Mouse (Mus musculus) embryo, embryonic 9.5 days (tissue): Measurements from ENCODE around the gene Tex19.1.

Source experiments
- DNase-seq: peaks from one replicate; pipeline ENCODE4 v3.0.0-alpha.2; 2017; ENCODE audit errors: extremely low spot score

Tex19.1 gene

DNA sequence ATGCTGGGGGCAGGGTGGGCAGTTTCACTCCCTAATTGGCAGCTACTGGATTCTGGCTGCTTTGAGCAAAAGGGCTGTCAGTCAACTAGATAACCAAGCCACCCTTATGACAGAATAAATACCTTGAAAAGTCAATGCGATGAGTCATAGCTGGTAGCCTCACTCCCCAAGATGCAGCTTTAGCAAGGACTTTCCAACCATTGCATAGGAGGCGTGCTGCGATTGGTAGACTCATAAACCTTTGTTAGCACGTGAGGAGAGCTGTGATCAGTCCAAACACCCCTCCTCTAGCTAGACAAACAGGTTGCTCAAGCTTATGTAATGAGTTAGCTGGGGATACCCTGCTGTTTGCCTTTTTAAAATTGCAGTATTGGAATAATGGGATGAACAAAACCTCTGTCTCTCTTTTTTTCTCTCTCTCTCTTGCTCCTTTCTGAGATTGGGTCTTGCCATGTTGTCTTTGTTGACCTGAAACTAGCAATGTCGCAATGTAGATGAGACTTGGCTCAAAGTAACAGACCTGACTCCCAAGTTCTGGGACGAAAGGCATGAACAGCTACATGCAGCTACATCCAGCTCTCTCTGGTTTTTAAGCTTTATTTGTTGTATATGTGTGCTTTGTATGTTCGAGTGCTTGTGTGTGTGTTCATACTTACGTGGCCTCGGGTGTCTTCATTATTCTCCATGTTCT, 2.5 kb upstream of the Tex19.1 start:
- no peak for DNase-seq

DNA sequence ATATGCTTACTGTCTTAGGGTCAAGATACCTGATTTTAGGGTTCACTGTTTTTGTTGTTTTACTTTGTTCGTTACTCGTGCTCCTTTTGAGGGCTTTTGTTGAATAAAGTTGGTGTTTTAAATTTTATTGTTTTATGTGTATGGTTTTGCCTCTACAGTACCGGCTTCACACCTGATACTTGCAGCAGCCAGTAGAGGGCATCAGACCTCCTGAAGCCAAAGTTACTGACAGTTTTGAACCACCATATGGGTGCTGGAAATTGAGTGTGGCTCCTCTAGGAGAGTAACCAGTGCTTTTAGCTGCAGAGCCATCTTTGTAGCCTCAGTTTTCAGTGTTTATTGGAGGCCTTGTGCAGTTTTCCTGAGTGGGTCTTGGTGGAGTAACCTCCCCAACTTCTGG, 2.2 kb downstream of the Tex19.1 start:
- DNase-seq: no peak

DNA sequence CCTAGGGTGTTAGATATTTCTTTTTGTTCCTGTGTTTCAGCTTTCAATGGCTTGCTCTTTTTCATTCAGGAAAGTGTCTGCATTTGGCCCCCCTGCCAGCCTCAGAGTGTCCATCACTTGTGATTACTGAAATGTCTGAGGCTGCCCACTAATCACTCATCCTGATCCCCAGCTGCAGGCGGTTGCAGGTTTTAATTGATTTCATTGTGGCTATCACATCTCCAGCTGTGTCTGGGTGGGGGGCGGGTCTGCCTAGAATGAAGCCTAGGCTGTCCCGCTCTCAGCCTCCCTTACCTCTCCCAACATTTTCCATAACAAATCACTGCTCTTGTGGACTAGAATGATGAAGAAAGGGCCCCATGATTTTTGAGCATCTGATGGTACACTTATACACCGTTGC, 8.3 kb downstream of the Tex19.1 start:
- no peak for DNase-seq

DNA sequence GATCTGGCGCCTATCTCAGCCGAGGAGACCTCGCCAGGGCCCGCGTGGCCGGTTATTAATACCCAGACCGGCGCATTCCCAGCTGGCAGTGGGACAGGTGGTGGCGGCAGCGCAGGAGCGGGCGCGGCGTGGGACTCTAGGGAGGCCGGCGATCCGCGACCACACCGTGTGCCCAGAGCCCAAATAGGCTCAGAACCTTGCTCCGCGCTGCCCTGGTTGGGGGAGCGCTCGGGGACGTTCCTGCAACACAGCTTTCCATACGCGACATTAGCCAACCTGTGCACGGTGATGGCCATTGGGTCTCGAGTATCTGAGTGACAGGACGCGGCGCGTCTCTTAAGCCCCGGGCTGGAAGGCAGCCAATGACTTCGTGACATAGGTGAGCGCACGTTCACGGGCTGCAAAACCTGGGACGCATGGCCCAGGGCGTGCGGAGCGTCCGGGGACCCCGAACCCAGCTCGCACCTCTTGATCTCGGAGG, 10.5 kb downstream of the Tex19.1 start:
- DNase-seq: no peak

DNA sequence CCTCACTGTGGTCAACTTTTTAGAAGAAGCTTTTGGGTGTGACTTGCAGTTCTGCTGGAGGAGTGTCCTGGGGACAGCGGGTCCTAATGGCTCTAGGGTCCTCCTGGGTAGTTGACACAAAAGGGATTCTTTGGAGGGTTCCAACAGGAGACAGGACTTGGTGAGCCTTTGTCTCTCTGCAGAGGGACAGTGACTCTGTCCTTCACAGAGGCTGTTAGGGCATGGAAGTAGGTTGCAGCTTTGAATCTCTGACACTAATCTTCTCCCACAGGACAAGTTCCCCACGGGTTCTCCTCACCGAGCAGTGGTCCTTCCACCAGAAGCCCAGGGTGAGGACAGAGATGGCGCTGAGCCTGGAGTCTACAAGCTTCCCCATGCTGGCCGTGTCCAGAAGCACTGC, 14.0 kb downstream of the Tex19.1 start, which contains the start of gene Uts2r:
Gene Uts2r (plus strand): TSS at position 301 of the 400 bp plus-strand sequence.
- DNase-seq: no peak

DNA sequence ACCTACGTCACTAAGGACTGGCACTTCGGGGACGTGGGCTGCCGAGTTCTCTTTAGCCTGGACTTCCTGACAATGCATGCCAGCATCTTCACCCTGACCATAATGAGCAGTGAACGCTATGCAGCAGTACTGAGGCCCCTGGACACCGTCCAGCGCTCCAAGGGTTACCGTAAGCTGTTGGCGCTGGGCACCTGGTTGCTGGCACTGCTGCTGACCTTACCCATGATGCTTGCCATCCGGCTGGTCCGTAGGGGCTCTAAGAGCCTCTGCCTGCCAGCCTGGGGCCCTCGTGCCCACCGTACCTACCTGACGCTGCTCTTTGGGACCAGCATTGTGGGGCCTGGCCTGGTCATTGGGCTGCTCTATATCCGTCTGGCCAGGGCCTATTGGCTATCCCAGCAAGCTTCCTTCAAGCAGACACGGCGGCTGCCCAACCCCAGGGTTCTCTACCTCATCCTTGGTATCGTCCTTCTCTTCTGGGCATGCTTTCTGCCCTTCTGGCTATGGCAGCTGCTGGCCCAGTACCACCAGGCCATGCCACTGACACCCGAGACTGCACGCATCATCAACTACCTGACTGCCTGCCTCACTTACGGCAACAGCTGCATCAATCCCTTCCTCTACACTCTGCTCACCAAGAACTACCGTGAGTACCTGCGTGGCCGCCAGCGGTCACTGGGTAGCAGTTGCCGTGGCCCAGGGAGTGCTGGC, 14.8 kb downstream of the Tex19.1 start:
- no peak for DNase-seq

DNA sequence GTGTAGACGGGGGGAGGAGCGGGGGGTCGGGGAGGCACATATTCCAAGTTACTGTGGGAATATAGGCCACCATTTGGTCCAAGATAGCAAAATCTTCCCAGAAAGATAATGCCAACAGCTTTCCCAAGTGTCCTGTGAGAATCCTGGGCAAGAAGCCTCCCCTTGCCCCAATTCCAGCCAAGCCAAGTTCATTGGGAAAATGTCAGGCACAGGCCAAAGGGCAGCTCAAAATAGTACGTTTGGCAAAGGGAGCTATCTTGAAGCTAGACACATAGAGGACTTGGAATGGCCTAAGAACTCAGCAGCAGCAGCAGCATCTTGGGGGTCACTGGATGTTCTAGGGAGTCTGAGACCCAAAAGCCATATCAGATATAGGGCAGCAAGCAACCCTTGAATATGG, 17.8 kb downstream of the Tex19.1 start:
- DNase-seq: no peak

DNA sequence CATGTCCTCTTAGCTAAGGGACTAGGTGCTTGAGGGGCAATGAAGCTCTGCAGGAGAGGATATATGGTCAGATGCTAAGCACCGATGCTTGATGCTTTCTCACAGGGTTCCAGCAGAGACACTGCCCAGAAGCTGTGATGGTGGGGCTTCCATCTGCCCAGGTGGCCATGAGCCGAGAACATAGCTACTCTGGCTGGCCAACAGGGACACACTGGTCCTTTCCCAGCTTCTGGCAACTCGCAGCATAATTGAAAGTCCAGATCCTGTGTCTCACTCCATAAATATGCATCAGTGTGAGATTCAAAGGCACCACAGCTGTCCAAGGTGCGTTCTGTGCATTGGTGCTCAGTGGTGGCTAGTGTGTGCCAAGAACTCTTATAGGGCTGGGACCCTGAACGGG, 27.3 kb downstream of the Tex19.1 start:
- no peak for DNase-seq

DNA sequence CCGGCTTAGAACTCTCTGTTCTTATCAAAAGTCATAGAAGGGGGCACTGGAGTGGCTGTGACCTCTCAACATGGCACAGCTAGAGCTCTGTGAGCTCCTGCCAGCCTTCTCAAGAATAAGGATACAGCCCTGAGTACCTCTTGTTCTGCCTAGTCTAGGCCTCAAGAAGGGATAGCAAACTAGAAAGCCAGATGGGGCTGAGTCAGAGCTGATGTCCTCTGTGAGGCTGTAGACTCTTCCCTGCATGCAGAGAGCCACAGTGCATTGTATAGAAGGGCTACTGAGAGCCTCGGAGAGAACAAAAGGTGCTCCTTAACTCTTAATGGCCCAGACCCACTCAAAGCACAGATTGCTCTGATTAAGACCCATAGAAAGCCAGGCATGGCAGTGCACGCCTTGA, 28.3 kb downstream of the Tex19.1 start:
- DNase-seq: no peak

DNA sequence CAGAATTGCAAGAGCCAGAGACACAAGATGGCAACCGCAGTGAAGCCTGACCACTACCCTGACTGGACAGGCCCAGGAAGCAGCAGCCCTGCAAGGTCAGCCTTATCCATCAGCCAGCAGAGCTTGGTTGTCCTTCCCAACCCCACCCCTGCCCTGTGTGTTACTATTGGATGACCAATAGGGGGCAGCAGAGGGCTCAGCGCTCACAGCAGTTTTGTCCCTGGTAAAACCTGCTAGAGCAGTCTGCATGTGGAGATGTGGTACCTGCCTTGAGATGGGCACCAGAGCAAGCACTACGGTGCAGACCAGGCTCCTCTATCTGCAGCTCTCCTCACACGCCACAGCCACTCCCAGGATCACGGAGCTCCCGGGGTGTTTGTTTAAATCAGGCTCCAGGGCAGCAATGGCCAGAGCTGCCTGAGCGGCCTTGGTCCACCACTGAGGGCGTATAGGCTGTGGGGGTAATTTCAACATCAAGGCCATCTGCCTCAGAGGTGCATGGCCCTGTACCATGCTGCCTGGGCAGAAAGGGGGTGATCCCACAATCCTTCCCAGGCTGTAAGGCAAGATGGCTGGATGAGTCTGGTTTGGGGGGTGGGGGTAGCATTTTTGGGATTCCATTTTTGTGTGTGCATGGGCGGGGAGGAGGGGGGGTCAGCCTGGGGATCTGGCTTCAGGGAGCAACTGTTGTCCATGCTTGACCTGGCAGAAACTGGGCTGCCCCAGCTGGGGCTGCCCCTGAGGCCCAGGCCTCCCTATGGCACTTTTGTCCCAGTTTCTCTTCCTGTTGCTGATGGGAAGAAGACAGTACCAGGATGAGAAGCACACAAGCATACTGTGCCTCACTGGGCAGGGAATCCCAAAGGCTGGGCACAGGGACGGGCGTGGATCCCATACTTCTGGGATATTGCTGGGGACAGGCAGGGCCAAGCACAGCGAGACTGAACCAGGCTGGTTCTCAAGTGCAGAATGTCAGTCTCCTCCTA, 30.6 kb downstream of the Tex19.1 start:
- DNase-seq: peak; percentile 72

DNA sequence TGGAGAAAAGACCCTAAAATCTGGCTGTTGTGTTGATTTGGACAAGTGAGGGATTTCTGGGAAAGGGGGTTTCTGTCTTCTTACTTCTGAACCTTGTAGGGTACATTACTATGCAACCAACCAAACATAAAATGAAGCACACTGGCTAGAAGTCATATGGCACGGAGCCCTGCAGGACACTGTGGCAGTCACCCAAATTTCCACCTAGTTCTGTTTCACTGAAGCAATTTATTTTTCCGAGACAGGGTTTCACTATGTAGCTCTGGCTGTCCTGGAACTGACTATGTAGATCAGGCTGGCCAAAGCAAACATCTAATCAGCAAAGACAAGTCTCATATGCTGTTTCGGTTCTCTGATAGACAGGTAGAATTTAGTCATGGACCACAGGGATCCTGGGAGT, 43.7 kb downstream of the Tex19.1 start:
- no peak for DNase-seq

DNA sequence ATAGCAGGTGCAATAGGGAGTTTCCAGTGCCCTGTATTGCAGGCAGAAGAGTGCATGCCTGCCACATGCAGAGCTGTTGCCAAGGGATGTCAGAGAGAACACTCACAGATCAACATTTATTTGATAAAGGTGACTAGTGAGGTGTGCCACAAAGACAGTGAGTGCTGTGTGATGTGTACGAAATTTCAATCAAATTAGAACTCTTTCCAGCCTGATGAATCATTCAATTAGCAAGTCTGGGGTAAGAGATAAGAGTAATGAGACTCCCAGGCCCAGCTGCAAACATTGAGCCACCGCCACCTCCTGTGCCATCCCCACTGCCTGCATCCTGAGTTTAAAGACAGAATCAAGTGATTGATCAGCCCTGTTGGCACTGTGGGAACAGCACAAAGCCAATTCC, 46.8 kb downstream of the Tex19.1 start:
- no peak for DNase-seq

DNA sequence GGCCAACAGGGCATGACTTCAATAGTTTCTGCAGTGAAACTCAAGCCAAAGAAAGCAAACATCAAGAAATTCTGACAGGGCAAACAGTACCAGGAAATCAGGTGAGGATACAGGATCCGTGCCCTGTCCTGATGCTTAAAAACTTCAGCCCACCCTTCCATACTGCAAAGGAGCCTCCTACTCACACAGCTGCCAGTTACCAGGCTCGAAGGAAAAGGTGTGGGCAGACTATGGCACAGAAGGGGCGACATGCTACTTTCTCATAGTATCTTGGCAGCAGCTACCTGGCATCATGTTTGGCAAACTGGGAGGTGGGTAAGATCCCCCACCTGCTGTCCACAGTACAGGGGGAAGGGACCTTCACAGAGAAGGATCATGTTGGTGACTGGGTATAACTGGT, 47.5 kb downstream of the Tex19.1 start:
- DNase-seq: no peak
